Mouse (Mus musculus) embryonic fibroblast, embryonic 13.5 days (primary cell): ENCODE measurements around the gene Treml1.

Experiments
- CTCF ChIP-seq: IDR thresholded peaks from 2 replicates; pipeline ENCODE4 v1.5.1; 2011; ENCODE audit warnings: mild to moderate bottlenecking, control low read depth, low read length, moderate library complexity, borderline replicate concordance; ENCODE audit not compliant: insufficient read depth
- POLR2A ChIP-seq: IDR thresholded peaks from 2 replicates; pipeline ENCODE4 v1.6.1; 2011; ENCODE audit warnings: low read depth, mild to moderate bottlenecking, control low read depth, low read length, moderate library complexity

DNA sequence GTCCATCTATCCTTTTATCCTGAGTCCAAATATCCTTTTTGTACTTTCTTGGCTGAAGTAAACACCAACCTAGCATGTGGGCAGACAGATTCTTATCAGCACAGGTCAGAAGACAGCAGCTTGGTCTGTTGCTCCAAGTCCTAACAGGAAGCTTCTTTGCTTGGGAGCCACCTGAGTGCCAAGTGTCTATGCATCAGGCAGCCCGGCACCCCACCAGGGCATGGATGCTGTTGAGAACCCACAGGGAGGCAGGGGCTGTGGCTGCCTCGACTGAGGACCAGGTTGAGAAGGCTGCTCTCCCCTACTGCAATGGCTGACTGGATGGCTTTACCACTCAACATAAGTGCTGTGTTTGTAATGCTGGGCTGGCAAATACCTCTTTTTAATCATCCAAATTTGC lies 28.9 kb downstream of the Treml1 start:
- TF ChIP-seq CTCF (no peak), POLR2A (no peak)
